Mouse (Mus musculus) right cerebral cortex, postnatal 25 days (tissue): ENCODE measurements around the gene Clmn.

ENCODE experiments used
- DNase-seq: peaks from one replicate; pipeline ENCODE4 v3.0.0; 2022

Gene Clmn

GRCm38 (mm10) chr12:104876053-104876452 is 11.2 kb upstream of the Clmn start:
- no peak for DNase-seq

- DNase-seq: no peak
Measured at GRCm38 (mm10) chr12:104871987-104872386, 7.1 kb upstream of the Clmn start.

- no peak for DNase-seq
Measured at GRCm38 (mm10) chr12:104869737-104870136, 4.9 kb upstream of the Clmn start.

- no peak for DNase-seq
Measured at GRCm38 (mm10) chr12:104868430-104868829, 3.6 kb upstream of the Clmn start.

GRCm38 (mm10) chr12:104867851-104868250 is 3.0 kb upstream of the Clmn start:
- DNase-seq: no peak

GRCm38 (mm10) chr12:104865166-104865535 is 275 bp upstream of the Clmn start:
- no peak for DNase-seq

- DNase-seq: no peak
Measured at GRCm38 (mm10) chr12:104863653-104864052, 1.2 kb downstream of the Clmn start.

- peak; percentile 54 for DNase-seq
Measured at GRCm38 (mm10) chr12:104859140-104859539, 5.7 kb downstream of the Clmn start.

GRCm38 (mm10) chr12:104858732-104859131 is 6.1 kb downstream of the Clmn start:
- no peak for DNase-seq

- no peak for DNase-seq
Measured at GRCm38 (mm10) chr12:104857614-104858013, 7.3 kb downstream of the Clmn start.

GRCm38 (mm10) chr12:104856540-104856939 is 8.3 kb downstream of the Clmn start:
- DNase-seq: no peak

- DNase-seq: no peak
Measured at GRCm38 (mm10) chr12:104855548-104855947, 9.3 kb downstream of the Clmn start.

GRCm38 (mm10) chr12:104854826-104855225 is 10.1 kb downstream of the Clmn start:
- DNase-seq: no peak

- no peak for DNase-seq
Measured at GRCm38 (mm10) chr12:104853374-104853773, 11.5 kb downstream of the Clmn start.

GRCm38 (mm10) chr12:104851711-104852508 is 13.0 kb downstream of the Clmn start:
- DNase-seq: no peak

- DNase-seq: no peak
Measured at GRCm38 (mm10) chr12:104850119-104850518, 14.8 kb downstream of the Clmn start.

GRCm38 (mm10) chr12:104848667-104849066 is 16.2 kb downstream of the Clmn start:
- DNase-seq: no peak

GRCm38 (mm10) chr12:104847227-104847626 is 17.6 kb downstream of the Clmn start:
- DNase-seq: no peak

- no peak for DNase-seq
Measured at GRCm38 (mm10) chr12:104845707-104846106, 19.2 kb downstream of the Clmn start.

GRCm38 (mm10) chr12:104844989-104845388 is 19.9 kb downstream of the Clmn start:
- no peak for DNase-seq

- DNase-seq: no peak
Measured at GRCm38 (mm10) chr12:104844279-104844678, 20.6 kb downstream of the Clmn start.

- DNase-seq: no peak
Measured at GRCm38 (mm10) chr12:104841256-104841655, 23.6 kb downstream of the Clmn start.

GRCm38 (mm10) chr12:104838987-104839386 is 25.9 kb downstream of the Clmn start:
- DNase-seq: peak; percentile 44

- DNase-seq: no peak
Measured at GRCm38 (mm10) chr12:104838462-104838861, 26.4 kb downstream of the Clmn start.

GRCm38 (mm10) chr12:104837957-104838401 is 26.9 kb downstream of the Clmn start:
- no peak for DNase-seq
